Mouse (Mus musculus) myocyte (in vitro differentiated cells): ENCODE measurements around the gene Psmb7. TPM values are rescaled to one million over a fixed set of nuclear protein-coding genes. Genes with fewer than 3 reads are reported as not detected.

Source experiments
- H3K27me3 ChIP-seq: one replicate; pipeline ENCODE4 v1.6.1; 2011; ENCODE audit not compliant: control insufficient read depth, insufficient read depth, insufficient read length
- H3K36me3 ChIP-seq: one replicate; pipeline ENCODE4 v1.6.1; 2011; ENCODE audit not compliant: control insufficient read depth, insufficient read depth
- H3K4me2 ChIP-seq: one replicate; pipeline ENCODE4 v1.6.1; 2011; ENCODE audit warnings: low read depth, control low read depth
- H3K4me3 ChIP-seq: one replicate; pipeline ENCODE4 v1.5.1; 2011; ENCODE audit warnings: mild to moderate bottlenecking, control low read depth, moderate library complexity
- H3K79me2 ChIP-seq: one replicate; pipeline ENCODE4 v1.6.1; 2011; ENCODE audit not compliant: control insufficient read depth, insufficient read depth
- H3ac ChIP-seq: one replicate; pipeline ENCODE4 v1.6.1; 2011; ENCODE audit not compliant: control insufficient read depth, insufficient read length
- CEBPB ChIP-seq: IDR thresholded peaks from 2 replicates; pipeline ENCODE4 v1.6.1; 2011; ENCODE audit warnings: mild to moderate bottlenecking, moderate library complexity; ENCODE audit not compliant: poor library complexity, insufficient read depth, severe bottlenecking
- E2F4 ChIP-seq: IDR thresholded peaks from one replicate; pipeline ENCODE4 v1.6.1; 2011; ENCODE audit warnings: mild to moderate bottlenecking, control low read depth, moderate library complexity; ENCODE audit not compliant: insufficient read depth
- MAX ChIP-seq: IDR thresholded peaks from one replicate; pipeline ENCODE4 v1.6.1; 2011; ENCODE audit warnings: low read depth, mild to moderate bottlenecking, control low read depth
- MYOD1 ChIP-seq, 3 experiments: IDR thresholded peaks; one replicate each; pipeline ENCODE4 v1.6.1; 2011; ENCODE audit warnings: control low read depth in 2 of 3, low read depth in 2 of 3, mild to moderate bottlenecking in 2 of 3, moderate library complexity in 1 of 3; ENCODE audit not compliant: insufficient read length in 2 of 3, control insufficient read depth in 1 of 3
- MYOG ChIP-seq, 3 experiments: IDR thresholded peaks; one replicate each; pipeline ENCODE4 v1.6.1; 2011; ENCODE audit warnings: control low read depth in 2 of 3, low read depth in 2 of 3, mild to moderate bottlenecking in 2 of 3; ENCODE audit not compliant: insufficient read length in 2 of 3, control insufficient read depth in 1 of 3, insufficient read depth in 1 of 3
- POLR2A ChIP-seq: IDR thresholded peaks from one replicate; pipeline ENCODE4 v1.6.1; 2011; ENCODE audit warnings: low read depth, mild to moderate bottlenecking, control low read depth, moderate library complexity; ENCODE audit not compliant: insufficient read length
- POLR2AphosphoS2 ChIP-seq: IDR thresholded peaks from one replicate; pipeline ENCODE4 v1.6.1; 2011; ENCODE audit warnings: low read depth, control low read depth; ENCODE audit not compliant: insufficient read length
- REST ChIP-seq: IDR thresholded peaks from one replicate; pipeline ENCODE4 v1.6.1; 2011; ENCODE audit warnings: mild to moderate bottlenecking, control low read depth, moderate library complexity; ENCODE audit not compliant: insufficient read depth, insufficient read length
- SRF ChIP-seq: IDR thresholded peaks from one replicate; pipeline ENCODE4 v1.6.1; 2011; ENCODE audit warnings: low read depth; ENCODE audit not compliant: control insufficient read depth, insufficient read length
- TCF12 ChIP-seq: IDR thresholded peaks from one replicate; pipeline ENCODE4 v1.6.1; 2011; ENCODE audit warnings: mild to moderate bottlenecking, control low read depth; ENCODE audit not compliant: poor library complexity, insufficient read depth, severe bottlenecking
- TCF3 ChIP-seq: IDR thresholded peaks from one replicate; pipeline ENCODE4 v1.6.1; 2011; ENCODE audit warnings: low read depth, control low read depth; ENCODE audit not compliant: insufficient read length
- USF1 ChIP-seq: IDR thresholded peaks from one replicate; pipeline ENCODE4 v1.6.1; 2011; ENCODE audit warnings: low read depth, mild to moderate bottlenecking, control low read depth, moderate library complexity
- polyA plus RNA-seq: library from polyadenylated mRNA; unstranded; fragments of >200 nt; fragmentation: generic; extraction: Trizol; gene quantifications from one replicate; pipeline ENCODE4 v1.2.1, GENCODE M21; 2012; ENCODE audit warnings: missing spikeins

Psmb7 gene
- polyA plus RNA-seq, 1 experiment: 411 TPM

- no peak overlapping the region for H3K4me2 ChIP-seq
- H3K36me3 ChIP-seq: no peaks in the 10 kb centered on the region
- H3K27me3 ChIP-seq: no peaks in the 10 kb centered on the region
- H3K4me3 ChIP-seq: no peak overlapping the region
- peaks cover 14% of the 10 kb centered on the region for H3K79me2 ChIP-seq
- TF ChIP-seq E2F4: no peak
- no peak for TF ChIP-seq REST
- no peak for TF ChIP-seq TCF12
- no peak for TF ChIP-seq MAX
- TF ChIP-seq TCF3: no peak
- no peak for TF ChIP-seq CEBPB
- no peak for TF ChIP-seq POLR2AphosphoS2
- no peak for TF ChIP-seq USF1
- TF ChIP-seq SRF: no peak
- no peak for TF ChIP-seq MYOD1 (IDR thresholded peaks at IDR 0.05; ENCODE audit: control insufficient read depth in 1 of 3, insufficient read length in 2 of 3, low read depth in 2 of 3)
- no peak for TF ChIP-seq MYOG (IDR thresholded peaks at IDR 0.05; ENCODE audit: control insufficient read depth in 1 of 3, insufficient read depth in 1 of 3, insufficient read length in 2 of 3, low read depth in 2 of 3)
- TF ChIP-seq POLR2A: no peak
- H3ac ChIP-seq: no peak overlapping the region
Measured at GRCm38 (mm10) chr2:38647201-38647606, 3.3 kb upstream of the Psmb7 start.

GRCm38 (mm10) chr2:38645936-38646335, 2.0 kb upstream of the Psmb7 start:
- H3K4me3 ChIP-seq: no peak overlapping the region

GRCm38 (mm10) chr2:38641761-38642160, 2.1 kb downstream of the Psmb7 start:
- Histone ChIP-seq H3ac (no peak overlapping the region), H3K4me3 (no peak overlapping the region), H3K27me3 (no peaks in the 10 kb centered on the region), H3K79me2 (peaks cover 40% of the 10 kb centered on the region), H3K36me3 (peaks cover 42% of the 10 kb centered on the region), H3K4me2 (no peak overlapping the region)
- no peak for TF ChIP-seq E2F4
- no peak for TF ChIP-seq CEBPB
- TF ChIP-seq USF1: no peak
- TF ChIP-seq TCF12: no peak
- TF ChIP-seq POLR2A: no peak
- no peak for TF ChIP-seq MYOG (IDR thresholded peaks at IDR 0.05; ENCODE audit: control insufficient read depth in 1 of 3, insufficient read depth in 1 of 3, insufficient read length in 2 of 3, low read depth in 2 of 3)

More at GRCm38 (mm10) chr2:38645936-38646335, 2.0 kb upstream of the Psmb7 start:
- TF ChIP-seq SRF (no peak), POLR2A (no peak), MAX (no peak), E2F4 (no peak), MYOD1 (IDR thresholded peaks at IDR 0.05; ENCODE audit: control insufficient read depth in 1 of 3, insufficient read length in 2 of 3, low read depth in 2 of 3) (no peak), REST (no peak), MYOG (IDR thresholded peaks at IDR 0.05; ENCODE audit: control insufficient read depth in 1 of 3, insufficient read depth in 1 of 3, insufficient read length in 2 of 3, low read depth in 2 of 3) (no peak)
- H3K36me3 ChIP-seq: peaks cover 10% of the 10 kb centered on the region
- H3K27me3 ChIP-seq: no peaks in the 10 kb centered on the region
- H3K4me2 ChIP-seq: no peak overlapping the region
- H3ac ChIP-seq: no peak overlapping the region
- H3K79me2 ChIP-seq: peaks cover 26% of the 10 kb centered on the region

GRCm38 (mm10) chr2:38637716-38638267, 6.1 kb downstream of the Psmb7 start:
- Histone ChIP-seq H3K27me3 (no peaks in the 10 kb centered on the region), H3ac (no peak overlapping the region), H3K36me3 (peaks cover 72% of the 10 kb centered on the region), H3K4me2 (no peak overlapping the region), H3K4me3 (no peak overlapping the region), H3K79me2 (peaks cover 61% of the 10 kb centered on the region)
- TF ChIP-seq MAX (no peak), REST (no peak), CEBPB (no peak), MYOG (IDR thresholded peaks at IDR 0.05; ENCODE audit: control insufficient read depth in 1 of 3, insufficient read depth in 1 of 3, insufficient read length in 2 of 3, low read depth in 2 of 3) (no peak), POLR2AphosphoS2 (no peak), SRF (no peak), POLR2A (no peak), TCF12 (no peak), E2F4 (no peak), MYOD1 (IDR thresholded peaks at IDR 0.05; ENCODE audit: control insufficient read depth in 1 of 3, insufficient read length in 2 of 3, low read depth in 2 of 3) (no peak), TCF3 (no peak), USF1 (no peak)

- no peak overlapping the region for H3K4me2 ChIP-seq
- H3K27me3 ChIP-seq: no peaks in the 10 kb centered on the region
- TF ChIP-seq MAX (no peak), REST (no peak), POLR2AphosphoS2 (no peak)
- H3K79me2 ChIP-seq: peaks cover 38% of the 10 kb centered on the region
- H3K4me3 ChIP-seq: no peak overlapping the region
- H3ac ChIP-seq: no peak overlapping the region
- peaks cover 77% of the 10 kb centered on the region for H3K36me3 ChIP-seq
Measured at GRCm38 (mm10) chr2:38630574-38630973, 13.3 kb downstream of the Psmb7 start.
